Mouse (Mus musculus) cerebellum, adult 11 months (tissue): Measurements from ENCODE around the gene Hist1h2ag.

Experiments
- DNase-seq: peaks from one replicate; pipeline ENCODE4 v3.0.0; 2022

The Hist1h2ag gene

GRCm38 (mm10) chr13:22007121-22007510 lies 35.6 kb downstream of the Hist1h2ag start:
- no peak for DNase-seq

GRCm38 (mm10) chr13:22006334-22007120 lies 36.2 kb downstream of the Hist1h2ag start:
- DNase-seq, result no peak

GRCm38 (mm10) chr13:22005605-22006333 lies 37.0 kb downstream of the Hist1h2ag start:
- DNase-seq, result no peak

GRCm38 (mm10) chr13:22001823-22002222 lies 40.9 kb downstream of the Hist1h2ag start:
- no peak for DNase-seq

GRCm38 (mm10) chr13:22001346-22001745 lies 41.4 kb downstream of the Hist1h2ag start:
- DNase-seq, result no peak

GRCm38 (mm10) chr13:21999147-21999546 lies 43.6 kb downstream of the Hist1h2ag start:
- no peak for DNase-seq

- no peak for DNase-seq
Observed at GRCm38 (mm10) chr13:21998412-21998811, 44.3 kb downstream of the Hist1h2ag start.

GRCm38 (mm10) chr13:21997821-21998220 lies 44.9 kb downstream of the Hist1h2ag start:
- DNase-seq, result no peak

GRCm38 (mm10) chr13:21997201-21997820 lies 45.4 kb downstream of the Hist1h2ag start:
- no peak for DNase-seq

- no peak for DNase-seq
Observed at GRCm38 (mm10) chr13:21996840-21997185, 45.9 kb downstream of the Hist1h2ag start.

- no peak for DNase-seq
Observed at GRCm38 (mm10) chr13:21996101-21996839, 46.5 kb downstream of the Hist1h2ag start.

GRCm38 (mm10) chr13:21995331-21995914 lies 47.3 kb downstream of the Hist1h2ag start:
- DNase-seq, result no peak

GRCm38 (mm10) chr13:21994896-21995295 lies 47.8 kb downstream of the Hist1h2ag start:
- DNase-seq, result no peak

GRCm38 (mm10) chr13:21993957-21994738 lies 48.6 kb downstream of the Hist1h2ag start:
- no peak for DNase-seq

GRCm38 (mm10) chr13:21992550-21992949 lies 50.2 kb downstream of the Hist1h2ag start:
- no peak for DNase-seq
